Mouse (Mus musculus) liver, embryonic 16.5 days (tissue): ENCODE measurements at regions not wholly inside any gene's neighbourhood (a gene's known extent, or its start where the extent isn't known, plus 50 kb on each side); places are given as distances from the start of the nearest gene placed in this dataset.
A peak's percentile ranks its signal among the peaks of the same experiment; 100 is the strongest.

ENCODE experiments used
- ATAC-seq: fragments of 200-750 bp; cut with Nextera tagmentation; 2 replicates; pipeline ENCODE4 v1.8.0; 2017; ENCODE audit warnings: low read depth, mild to moderate bottlenecking, moderate number of reproducible peaks, moderate library complexity
- H3K27ac ChIP-seq: fragments of 300-500 bp; sonication (generic); 2 replicates; pipeline ENCODE4 v1.5.1; 2014; ENCODE audit warnings: mild to moderate bottlenecking, low read length
- H3K27me3 ChIP-seq: fragments of 300-500 bp; sonication (generic); 2 replicates; pipeline ENCODE4 v1.6.1; 2014; ENCODE audit warnings: low read depth, low read length, mixed read lengths; ENCODE audit not compliant: control insufficient read depth, insufficient read depth
- H3K36me3 ChIP-seq: fragments of 300-500 bp; sonication (generic); 2 replicates; pipeline ENCODE4 v1.6.1; 2014; ENCODE audit warnings: mild to moderate bottlenecking; ENCODE audit not compliant: control insufficient read depth, insufficient read depth
- H3K4me1 ChIP-seq: fragments of 300-500 bp; sonication (generic); 2 replicates; pipeline ENCODE4 v1.6.1; 2014; ENCODE audit warnings: low read depth, low read length, mixed read lengths; ENCODE audit not compliant: control insufficient read depth
- H3K4me2 ChIP-seq: fragments of 300-500 bp; sonication (generic); 2 replicates; pipeline ENCODE4 v1.6.1; 2014; ENCODE audit warnings: low read depth, low read length, mixed read lengths
- H3K4me3 ChIP-seq: fragments of 300-500 bp; sonication (generic); 2 replicates; pipeline ENCODE4 v1.5.1; 2014; ENCODE audit warnings: low read depth, mild to moderate bottlenecking, low read length
- H3K9ac ChIP-seq: fragments of 300-500 bp; sonication (generic); 2 replicates; pipeline ENCODE4 v1.6.1; 2014; ENCODE audit warnings: low read depth, low read length
- H3K9me3 ChIP-seq: fragments of 300-500 bp; sonication (generic); replicated peaks from 2 replicates; pipeline ENCODE4 v1.6.1; 2016; ENCODE audit warnings: low read length; ENCODE audit not compliant: control insufficient read depth
- WGBS: fragments of 180-500 bp; shearing (Covaris S2); extraction: QIAGEN DNeasy Blood & Tissue Kit; methylation state at CpG from one replicate; pipeline ENCODE4 v1.1.7; 2014; ENCODE audit not compliant: insufficient replicate concordance; 5-methylcytosine and 5-hydroxymethylcytosine counted together

- WGBS = under 1% methylated on average over 30 of the region's 30 CpGs
- Histone ChIP-seq H3K4me3 (no peak overlapping the region), H3K36me3 (no peaks in the 10 kb centered on the region), H3K4me2 (no peak overlapping the region), H3K27me3 (peaks cover 55% of the 10 kb centered on the region), H3K4me1 (no peaks in the 10 kb centered on the region; the same call in 1 of the 2 replicates), H3K9me3 (no peaks in the 10 kb centered on the region), H3K27ac (no peak overlapping the region), H3K9ac (no peak overlapping the region)
- no peak for ATAC-seq
These were observed 123.9 kb downstream of the Tmem161b start for GRCm38 (mm10) chr13:84345791-84346511.

GRCm38 (mm10) chr13:84346569-84346968, 124.5 kb downstream of the Tmem161b start:
- WGBS = 5% methylated on average over 2 of the region's 2 CpGs

DNA sequence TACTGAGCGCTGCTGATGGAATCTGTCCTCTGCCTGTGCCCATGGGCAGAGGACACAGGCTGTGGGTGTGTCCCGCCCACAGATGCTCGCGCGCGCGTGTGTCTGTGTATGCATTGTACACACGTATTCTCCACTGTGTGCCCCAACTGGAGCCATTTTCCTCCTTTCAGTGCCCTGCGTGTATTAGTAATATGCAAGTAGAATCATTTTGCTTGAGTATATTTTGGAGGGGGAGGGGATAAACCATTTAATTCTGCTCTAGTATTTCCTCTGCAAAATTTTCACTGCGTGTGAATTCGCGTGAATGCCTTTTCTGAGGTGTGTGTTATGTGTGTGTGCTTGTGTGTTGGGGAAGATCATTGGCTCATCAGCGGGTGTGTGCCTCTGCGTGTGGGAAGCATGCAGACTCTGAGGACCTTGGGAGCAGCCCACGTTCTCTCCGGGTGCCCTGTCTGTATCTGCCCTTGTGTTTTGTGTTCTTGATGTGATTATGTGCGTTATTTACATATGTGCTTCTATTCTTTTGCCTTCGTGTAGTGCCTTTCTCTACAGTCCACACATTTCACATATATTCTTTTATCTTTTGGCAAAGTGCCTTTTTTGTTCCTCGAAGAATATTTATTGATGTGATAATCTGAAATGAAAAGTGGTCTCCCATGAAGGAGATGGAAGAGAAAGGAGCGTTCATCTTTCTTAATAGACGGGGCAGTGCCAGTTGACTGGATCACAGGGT, 125.3 kb downstream of the Tmem161b start:
- peaks cover 55% of the 10 kb centered on the region for H3K27me3 ChIP-seq
- peak overlapping the region; percentile 66; the same call in 1 of the 2 replicates for H3K4me2 ChIP-seq
- no peak overlapping the region for H3K27ac ChIP-seq
- no peak for ATAC-seq
- no peaks in the 10 kb centered on the region; the same call in 1 of the 2 replicates for H3K4me1 ChIP-seq
- H3K9ac ChIP-seq = no peak overlapping the region
- peak overlapping the region; percentile 49; the same call in 1 of the 2 replicates for H3K4me3 ChIP-seq
- 3% methylated on average over 21 of the region's 21 CpGs for WGBS
- no peaks in the 10 kb centered on the region for H3K36me3 ChIP-seq
- no peaks in the 10 kb centered on the region for H3K9me3 ChIP-seq

More at GRCm38 (mm10) chr13:84346569-84346968, 124.5 kb downstream of the Tmem161b start:
- H3K9ac ChIP-seq = no peak overlapping the region
- H3K27ac ChIP-seq = no peak overlapping the region
- no peaks in the 10 kb centered on the region; the same call in 1 of the 2 replicates for H3K4me1 ChIP-seq
- H3K27me3 ChIP-seq = peaks cover 55% of the 10 kb centered on the region
- H3K9me3 ChIP-seq = no peaks in the 10 kb centered on the region
- no peak for ATAC-seq
- H3K36me3 ChIP-seq = no peaks in the 10 kb centered on the region
- no peak overlapping the region for H3K4me2 ChIP-seq
- H3K4me3 ChIP-seq = no peak overlapping the region

DNA sequence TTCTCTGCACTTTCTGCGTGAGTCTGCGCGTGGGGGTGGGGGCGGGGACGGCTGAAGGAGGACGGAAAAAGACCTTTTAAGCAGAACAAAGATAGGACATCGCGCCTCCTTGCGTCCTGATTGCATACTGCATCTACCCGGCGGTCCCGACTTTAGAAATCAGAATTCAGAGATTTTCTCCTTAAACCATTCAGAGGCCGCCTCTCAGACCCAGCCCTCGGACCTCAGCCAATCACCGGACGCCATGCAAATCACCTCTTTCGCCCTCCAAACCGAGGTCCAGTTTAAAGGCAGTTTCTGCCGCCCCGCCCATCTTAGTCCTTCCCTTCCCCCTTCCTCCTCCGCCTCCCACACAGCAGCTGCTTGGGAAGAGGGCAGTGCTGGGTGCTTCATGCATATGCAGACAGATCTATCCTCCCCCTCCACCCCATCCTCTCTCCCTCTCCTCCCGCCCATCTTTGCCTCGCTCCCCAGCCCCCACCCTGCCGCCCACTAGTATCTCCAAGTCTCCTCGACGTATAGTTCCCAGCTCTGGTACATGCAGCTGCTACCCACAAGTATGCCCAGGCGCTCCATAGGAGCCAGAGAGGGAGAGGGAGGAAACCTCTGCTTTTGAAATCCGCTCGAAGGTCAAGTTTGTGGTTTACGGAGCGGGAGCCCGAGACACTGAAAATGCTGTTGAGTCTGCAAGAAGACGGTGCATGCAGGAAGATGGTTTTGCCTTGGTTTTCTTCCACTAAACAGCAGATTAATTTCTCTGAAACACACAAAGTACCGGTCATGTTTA, 126.0 kb downstream of the Tmem161b start:
- Histone ChIP-seq H3K9me3 (no peaks in the 10 kb centered on the region), H3K4me1 (no peaks in the 10 kb centered on the region; the same call in 1 of the 2 replicates), H3K4me2 (peak overlapping the region; percentile 66), H3K27ac (no peak overlapping the region), H3K9ac (no peak overlapping the region), H3K4me3 (peak overlapping the region; percentile 49), H3K27me3 (peaks cover 55% of the 10 kb centered on the region), H3K36me3 (no peaks in the 10 kb centered on the region)
- ATAC-seq = peak; percentile 86
- under 1% methylated on average over 34 of the region's 34 CpGs for WGBS

GRCm38 (mm10) chr13:84348701-84348975, 126.5 kb downstream of the Tmem161b start:
- peak overlapping the region; percentile 49 for H3K4me3 ChIP-seq
- peaks cover 55% of the 10 kb centered on the region for H3K27me3 ChIP-seq
- no peak overlapping the region for H3K27ac ChIP-seq
- H3K4me1 ChIP-seq = no peaks in the 10 kb centered on the region; the same call in 1 of the 2 replicates
- H3K36me3 ChIP-seq = no peaks in the 10 kb centered on the region
- H3K4me2 ChIP-seq = peak overlapping the region; percentile 66
- no peak for ATAC-seq
- WGBS = 1% methylated on average over 9 of the region's 9 CpGs
- H3K9ac ChIP-seq = no peak overlapping the region
- no peaks in the 10 kb centered on the region for H3K9me3 ChIP-seq

DNA sequence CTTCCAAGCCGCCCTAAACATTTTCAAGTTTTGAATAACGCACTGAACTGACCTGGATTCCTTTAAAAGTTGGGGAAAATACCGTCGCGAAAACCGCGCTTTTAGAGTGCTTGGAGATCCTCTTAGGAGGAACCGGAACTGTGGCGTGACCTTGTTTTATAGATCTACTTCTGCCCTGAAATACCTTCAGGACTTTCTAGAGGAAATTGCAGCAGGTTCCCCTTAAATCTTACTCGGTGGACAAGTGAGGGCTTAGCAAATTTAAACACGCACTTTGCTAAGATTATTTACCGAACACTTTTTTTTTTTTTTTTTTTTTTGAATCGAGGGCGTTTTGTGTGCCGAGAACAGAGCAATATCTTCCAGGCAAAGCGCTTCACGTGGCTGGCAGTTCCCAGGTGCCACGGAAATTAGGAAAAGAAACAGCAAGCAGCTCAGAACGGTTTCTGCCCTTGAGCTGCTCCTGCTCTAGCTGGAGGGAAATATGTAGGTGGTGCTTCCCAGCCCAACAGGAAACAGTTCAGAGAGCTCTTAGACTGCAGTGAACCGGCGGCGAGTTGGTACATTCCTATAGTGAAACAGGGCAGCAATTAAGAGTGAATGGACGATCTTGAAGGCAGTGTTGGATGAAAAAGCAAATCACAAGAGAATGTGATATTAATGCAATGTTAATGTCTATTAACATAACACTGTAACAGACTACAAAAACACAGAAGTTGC, 127.1 kb downstream of the Tmem161b start:
- no peak for ATAC-seq
- peak overlapping the region; percentile 66 for H3K4me2 ChIP-seq
- H3K9ac ChIP-seq = no peak overlapping the region; the same call in 1 of the 2 replicates
- H3K9me3 ChIP-seq = no peaks in the 10 kb centered on the region
- H3K27me3 ChIP-seq = peaks cover 51% of the 10 kb centered on the region
- H3K36me3 ChIP-seq = no peaks in the 10 kb centered on the region
- under 1% methylated on average over 23 of the region's 23 CpGs for WGBS
- H3K4me3 ChIP-seq = peak overlapping the region; percentile 49
- H3K4me1 ChIP-seq = no peaks in the 10 kb centered on the region; the same call in 1 of the 2 replicates
- no peak overlapping the region for H3K27ac ChIP-seq

DNA sequence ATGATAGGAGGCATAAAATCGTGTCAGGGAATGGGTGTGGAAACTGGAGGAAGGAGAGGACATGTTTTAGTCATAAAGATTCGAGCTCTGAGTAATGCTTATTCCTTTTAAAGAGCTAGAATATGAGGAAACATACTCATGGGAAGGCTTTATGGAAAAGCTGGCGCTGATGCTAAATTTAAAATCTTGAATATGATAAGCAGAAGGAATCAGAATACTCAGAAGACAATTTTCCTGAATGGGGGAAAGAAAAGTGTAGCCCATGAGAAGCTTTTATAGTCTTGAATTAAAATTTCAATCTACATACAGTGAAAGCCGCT, 127.6 kb downstream of the Tmem161b start:
- no peak overlapping the region for H3K9ac ChIP-seq
- H3K27ac ChIP-seq = no peak overlapping the region
- 39% methylated on average over 4 of the region's 4 CpGs for WGBS
- H3K4me1 ChIP-seq = no peaks in the 10 kb centered on the region; the same call in 1 of the 2 replicates
- no peaks in the 10 kb centered on the region for H3K36me3 ChIP-seq
- no peak for ATAC-seq
- H3K27me3 ChIP-seq = peaks cover 46% of the 10 kb centered on the region
- H3K4me3 ChIP-seq = no peak overlapping the region; the same call in 1 of the 2 replicates
- H3K9me3 ChIP-seq = no peaks in the 10 kb centered on the region
- peak overlapping the region; percentile 66; the same call in 1 of the 2 replicates for H3K4me2 ChIP-seq

GRCm38 (mm10) chr13:84350791-84351190, 128.7 kb downstream of the Tmem161b start:
- 48% methylated on average over 5 of the region's 5 CpGs for WGBS
- no peak overlapping the region for H3K9ac ChIP-seq
- peaks cover 36% of the 10 kb centered on the region for H3K27me3 ChIP-seq
- H3K9me3 ChIP-seq = no peaks in the 10 kb centered on the region
- H3K27ac ChIP-seq = no peak overlapping the region
- H3K36me3 ChIP-seq = no peaks in the 10 kb centered on the region
- no peak overlapping the region for H3K4me2 ChIP-seq
- H3K4me3 ChIP-seq = no peak overlapping the region
- no peak for ATAC-seq
- H3K4me1 ChIP-seq = no peaks in the 10 kb centered on the region; the same call in 1 of the 2 replicates
